Mouse (Mus musculus) CH12.LX (cell line): ENCODE results near the gene Nol6. TPM values are rescaled to one million over a fixed set of nuclear protein-coding genes. Genes with fewer than 3 reads are reported as not detected.

Experiments used
- DNase-seq: peaks from one replicate; pipeline ENCODE4 v3.0.0-alpha.2; 2013; ENCODE audit errors: extremely low read depth
- H3K27ac ChIP-seq: 2 replicates; pipeline ENCODE4 v1.5.1; 2012; ENCODE audit warnings: low read depth, mild to moderate bottlenecking, control low read depth, moderate library complexity; ENCODE audit not compliant: insufficient read depth
- H3K27me3 ChIP-seq: replicated peaks from 2 replicates; pipeline ENCODE3; 2012; ENCODE audit warnings: inconsistent platforms
- H3K36me3 ChIP-seq, 2 experiments: replicated peaks in 1 of 2; 2 replicates each; pipeline versions ENCODE3 to v1.6.1; 2012; ENCODE audit warnings: inconsistent platforms in 1 of 2, low read length in 1 of 2, mild to moderate bottlenecking in 1 of 2, mixed read lengths in 1 of 2, moderate library complexity in 1 of 2; ENCODE audit not compliant: control insufficient read depth in 1 of 2, insufficient read depth in 1 of 2
- H3K4me1 ChIP-seq, 2 experiments: 2 replicates each; pipeline ENCODE4 v1.6.1; 2012; ENCODE audit warnings: inconsistent platforms in 1 of 2, moderate library complexity in 1 of 2; ENCODE audit not compliant: insufficient read depth in 2 of 2, control insufficient read depth in 1 of 2
- H3K4me2 ChIP-seq: 2 replicates; pipeline ENCODE4 v1.6.1; 2012; ENCODE audit warnings: low read depth, mild to moderate bottlenecking, control low read depth; ENCODE audit not compliant: poor library complexity, insufficient read depth, severe bottlenecking
- H3K4me3 ChIP-seq, 3 experiments: fragments of 150-350 bp in 1 of 3; sonication (generic) in 1 of 3; replicated peaks in 1 of 3; 2 replicates each; pipeline versions ENCODE3 to v1.5.1; 2011 to 2012; ENCODE audit warnings: low read depth in 2 of 3, low read length in 2 of 3, mild to moderate bottlenecking in 2 of 3, moderate library complexity in 2 of 3, control low read depth in 1 of 3, improper control_type of control experiment in 1 of 3, inconsistent platforms in 1 of 3, mixed read lengths in 1 of 3; ENCODE audit not compliant: poor library complexity in 1 of 3
- H3K79me2 ChIP-seq: replicated peaks from 2 replicates; pipeline ENCODE4 v1.6.1; 2012; ENCODE audit warnings: mild to moderate bottlenecking, moderate library complexity; ENCODE audit not compliant: control insufficient read depth, poor library complexity, insufficient read depth, severe bottlenecking; ENCODE audit errors: extremely low read depth
- H3K9ac ChIP-seq: 2 replicates; pipeline ENCODE4 v1.6.1; 2012; ENCODE audit warnings: low read depth, mild to moderate bottlenecking, control low read depth, moderate library complexity; ENCODE audit not compliant: insufficient read depth
- H3K9me3 ChIP-seq: replicated peaks from 2 replicates; pipeline ENCODE3; 2012; ENCODE audit warnings: low read length, inconsistent platforms, mixed read lengths
- BHLHE40 ChIP-seq: IDR thresholded peaks from 2 replicates; pipeline ENCODE4 v1.6.1; 2011; ENCODE audit warnings: mild to moderate bottlenecking, low read depth, low read length, improper control_type of control experiment
- CHD1 ChIP-seq: IDR thresholded peaks from 2 replicates; pipeline ENCODE4 v1.6.1; 2012; ENCODE audit warnings: low read depth, low read length, improper control_type of control experiment, inconsistent platforms
- CHD2 ChIP-seq: IDR thresholded peaks from 2 replicates; pipeline ENCODE4 v1.6.1; 2011; ENCODE audit warnings: low read length, improper control_type of control experiment
- CTCF ChIP-seq, 2 experiments: IDR thresholded peaks in 1 of 2; conservative IDR thresholded peaks in 1 of 2; 2 replicates each; pipeline ENCODE4 v1.5.1; 2011 to 2012; ENCODE audit warnings: low read depth in 2 of 2, low read length in 2 of 2, improper control_type of control experiment in 1 of 2, inconsistent platforms in 1 of 2, mild to moderate bottlenecking in 1 of 2, moderate library complexity in 1 of 2
- E2F4 ChIP-seq: IDR thresholded peaks from 2 replicates; pipeline ENCODE4 v1.6.1; 2011; ENCODE audit warnings: low read depth, low read length, improper control_type of control experiment; ENCODE audit not compliant: insufficient replicate concordance
- ELF1 ChIP-seq: IDR thresholded peaks from 2 replicates; pipeline ENCODE4 v1.6.1; 2014; ENCODE audit warnings: low read depth, mild to moderate bottlenecking, inconsistent platforms, low read length, improper control_type of control experiment
- EP300 ChIP-seq: IDR thresholded peaks from 2 replicates; pipeline ENCODE4 v1.6.1; 2011; ENCODE audit warnings: low read length, improper control_type of control experiment
- ETS1 ChIP-seq: conservative IDR thresholded peaks from 2 replicates; pipeline ENCODE4 v1.6.1; 2012; ENCODE audit warnings: low read depth, mild to moderate bottlenecking, inconsistent platforms, low read length, improper control_type of control experiment, moderate library complexity
- GABPA ChIP-seq: IDR thresholded peaks from 2 replicates; pipeline ENCODE4 v1.6.1; 2012; ENCODE audit warnings: low read depth, low read length, improper control_type of control experiment, inconsistent platforms; ENCODE audit not compliant: insufficient replicate concordance
- HCFC1 ChIP-seq: IDR thresholded peaks from 2 replicates; pipeline ENCODE4 v1.6.1; 2012; ENCODE audit warnings: low read depth, mild to moderate bottlenecking, inconsistent platforms, low read length, improper control_type of control experiment
- IRF4 ChIP-seq: IDR thresholded peaks from 2 replicates; pipeline ENCODE4 v1.6.1; 2014; ENCODE audit warnings: low read depth, mild to moderate bottlenecking, inconsistent platforms, low read length, improper control_type of control experiment
- JUN ChIP-seq: IDR thresholded peaks from 2 replicates; pipeline ENCODE4 v1.6.1; 2011; ENCODE audit warnings: low read depth, mild to moderate bottlenecking, low read length, improper control_type of control experiment, moderate library complexity; ENCODE audit not compliant: insufficient read depth
- JUND ChIP-seq: conservative IDR thresholded peaks from 2 replicates; pipeline ENCODE4 v1.6.1; 2011; ENCODE audit warnings: low read depth, low read length, improper control_type of control experiment
- KAT2A ChIP-seq: IDR thresholded peaks from 2 replicates; pipeline ENCODE4 v1.6.1; 2012; ENCODE audit warnings: low read length, improper control_type of control experiment, inconsistent platforms; ENCODE audit not compliant: insufficient replicate concordance
- MAFK ChIP-seq: IDR thresholded peaks from 2 replicates; pipeline ENCODE4 v1.6.1; 2011; ENCODE audit warnings: low read length, improper control_type of control experiment; ENCODE audit not compliant: insufficient replicate concordance
- MAX ChIP-seq: IDR thresholded peaks from 2 replicates; pipeline ENCODE4 v1.6.1; 2011; ENCODE audit warnings: low read length, improper control_type of control experiment
- NRF1 ChIP-seq: IDR thresholded peaks from 2 replicates; pipeline ENCODE4 v1.6.1; 2014; ENCODE audit warnings: low read depth, mild to moderate bottlenecking, inconsistent platforms, low read length, improper control_type of control experiment, moderate library complexity
- PAX5 ChIP-seq: IDR thresholded peaks from 2 replicates; pipeline ENCODE4 v1.6.1; 2012; ENCODE audit warnings: low read length, inconsistent platforms, mixed read lengths
- POLR2A ChIP-seq: IDR thresholded peaks from 2 replicates; pipeline ENCODE4 v1.6.1; 2011; ENCODE audit warnings: low read depth, mild to moderate bottlenecking, improper control_type of control experiment, low read length
- POLR2AphosphoS2 ChIP-seq: IDR thresholded peaks from 2 replicates; pipeline ENCODE4 v1.6.1; 2011; ENCODE audit warnings: low read depth, low read length, improper control_type of control experiment
- SIN3A ChIP-seq: IDR thresholded peaks from 2 replicates; pipeline ENCODE4 v1.6.1; 2012; ENCODE audit warnings: low read length, improper control_type of control experiment, inconsistent platforms
- SMC3 ChIP-seq: IDR thresholded peaks from 2 replicates; pipeline ENCODE4 v1.6.1; 2011; ENCODE audit warnings: low read depth, low read length, improper control_type of control experiment
- UBTF ChIP-seq: IDR thresholded peaks from 2 replicates; pipeline ENCODE4 v1.6.1; 2012; ENCODE audit warnings: low read depth, mild to moderate bottlenecking, inconsistent platforms, low read length, improper control_type of control experiment, moderate library complexity
- USF1 ChIP-seq: IDR thresholded peaks from 2 replicates; pipeline ENCODE4 v1.6.1; 2014; ENCODE audit warnings: low read depth, mild to moderate bottlenecking, inconsistent platforms, low read length, improper control_type of control experiment
- USF2 ChIP-seq: conservative IDR thresholded peaks from 2 replicates; pipeline ENCODE4 v1.6.1; 2011; ENCODE audit warnings: low read depth, low read length, improper control_type of control experiment
- ZC3H11A ChIP-seq: IDR thresholded peaks from 2 replicates; pipeline ENCODE4 v1.6.1; 2012; ENCODE audit warnings: low read depth, mild to moderate bottlenecking, inconsistent platforms, low read length, improper control_type of control experiment
- ZMIZ1 ChIP-seq: IDR thresholded peaks from 2 replicates; pipeline ENCODE4 v1.6.1; 2012; ENCODE audit warnings: low read depth, mild to moderate bottlenecking, inconsistent platforms, low read length, improper control_type of control experiment
- dilution Hi-C: fragments of 300-500 bp; cut with MboI; formaldehyde crosslinking; loops from 2 replicates; pipeline ENCODE4 v1.14.3; 2020; ENCODE audit warnings: low sequenced_read_pairs; ENCODE audit not compliant: extremely low pct_unique_long_range_greater_than_20kb, extremely low pct_ligation_motif_present
- in situ Hi-C: fragments of 300-500 bp; cut with MboI; formaldehyde crosslinking; loops from 3 replicates; pipeline ENCODE4 v1.14.3; 2019; ENCODE audit warnings: low sequenced_read_pairs, low pct_ligation_motif_present, low pct_unique_long_range_greater_than_20kb, mixed read lengths
- polyA plus RNA-seq: library from polyadenylated mRNA; unstranded; fragments of >175 nt; gene quantifications from 2 replicates; pipeline ENCODE4 v1.2.1, GENCODE M21; 2012; ENCODE audit warnings: low read depth; ENCODE audit not compliant: insufficient read length
- total RNA-seq, 2 experiments: library from RNA; depleted of rRNA; stranded (reverse); fragments of 300-350 nt in 1 of 2; fragments of >200 nt in 1 of 2; gene quantifications; 2 replicates each; pipeline ENCODE4 v1.2.3; 2012 to 2014

Gene Nol6
- total and polyA plus RNA-seq, 3 experiments: 22.0 to 81.5 (median 30.0) TPM

DNA sequence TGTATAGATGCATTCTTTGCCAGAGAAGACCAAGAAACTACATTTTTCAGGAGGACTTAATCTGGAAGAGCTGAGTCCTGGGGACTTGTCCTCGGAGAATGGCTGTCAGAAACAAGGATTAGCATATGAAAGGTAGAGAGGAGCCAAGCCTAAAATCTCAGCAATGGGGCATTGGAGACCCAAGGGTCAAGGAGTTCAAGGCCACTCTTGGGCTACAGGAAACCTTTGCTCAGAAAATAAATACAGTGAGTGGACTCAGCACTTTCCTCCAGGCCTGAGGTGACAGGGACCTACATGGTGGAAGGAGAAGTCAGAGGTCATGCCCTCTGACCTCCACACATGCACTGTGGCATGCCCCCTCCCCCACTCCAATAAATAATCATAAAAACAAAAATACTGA, 23.3 kb downstream of the Nol6 start:
- Histone ChIP-seq H3K4me1 (peaks cover 4% of the 10 kb centered on the region in 2 experiments; a peak in 3 of 4 replicates), H3K9me3 (no peaks in the 10 kb centered on the region), H3K4me2 (no peak overlapping the region), H3K27me3 (peaks cover 53% of the 10 kb centered on the region), H3K27ac (no peak overlapping the region), H3K9ac (no peak overlapping the region), H3K79me2 (no peaks in the 10 kb centered on the region), H3K36me3 (no peaks in the 10 kb centered on the region), H3K4me3 (no peak overlapping the region)
- in situ Hi-C loops: no loop called here
- no peak for DNase-seq
- TF ChIP-seq CHD2 (no peak), JUN (no peak), GABPA (no peak), ETS1 (no peak), CTCF (conservative IDR thresholded peaks at IDR 0.05 in 1 of 2, IDR thresholded peaks at IDR 0.05 in 1 of 2; ENCODE audit: low read depth in 2 of 2, low read length in 2 of 2) (no peak), CHD1 (no peak), E2F4 (no peak), SMC3 (no peak), IRF4 (no peak), MAFK (no peak), PAX5 (no peak), USF2 (no peak), UBTF (no peak), ZC3H11A (no peak), NRF1 (no peak), MAX (no peak), POLR2AphosphoS2 (no peak), ZMIZ1 (no peak)
- TF ChIP-seq, all 38 proteins: peak for 0
- dilution Hi-C loops: no loop called here

DNA sequence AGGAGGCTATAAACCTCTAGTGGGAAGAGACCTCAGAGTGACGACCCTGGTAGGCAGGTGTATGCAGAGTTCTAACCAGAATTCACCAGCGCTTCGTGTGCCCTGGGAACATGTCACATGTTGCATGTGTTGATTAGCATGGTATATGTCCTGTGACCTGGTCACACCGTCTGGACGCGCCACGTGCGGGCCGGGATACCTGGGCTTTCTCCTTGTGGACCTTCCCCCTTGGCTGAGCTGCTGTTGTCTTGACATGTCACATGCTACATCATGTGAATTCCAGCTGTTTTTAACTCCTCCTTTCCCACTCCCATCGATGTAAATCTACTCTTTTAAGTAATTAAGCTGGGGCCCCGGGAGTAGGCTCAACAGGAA, 25.7 kb downstream of the Nol6 start:
- in situ Hi-C loops: no loop called here
- TF ChIP-seq POLR2A (no peak), PAX5 (no peak), ZC3H11A (no peak), HCFC1 (no peak), USF1 (no peak), CTCF (conservative IDR thresholded peaks at IDR 0.05 in 1 of 2, IDR thresholded peaks at IDR 0.05 in 1 of 2; ENCODE audit: low read depth in 2 of 2, low read length in 2 of 2) (no peak), MAX (no peak), BHLHE40 (no peak), JUND (no peak), KAT2A (no peak), ELF1 (no peak), E2F4 (no peak), USF2 (no peak), EP300 (no peak), SIN3A (no peak), NRF1 (no peak), ETS1 (no peak), GABPA (no peak), ZMIZ1 (no peak), MAFK (no peak)
- TF ChIP-seq, all 38 proteins: peak for 0
- Histone ChIP-seq H3K27ac (no peak overlapping the region), H3K79me2 (no peaks in the 10 kb centered on the region), H3K9me3 (no peaks in the 10 kb centered on the region), H3K36me3 (no peaks in the 10 kb centered on the region), H3K4me2 (peak overlapping the region; percentile 84), H3K4me3 (no peak overlapping the region), H3K4me1 (peaks cover 4% of the 10 kb centered on the region in 2 experiments; a peak in 3 of 4 replicates), H3K9ac (no peak overlapping the region), H3K27me3 (peaks cover 74% of the 10 kb centered on the region)
- dilution Hi-C loops: no loop called here
- DNase-seq: no peak
